Mouse (Mus musculus) T-helper 17 cell (primary cell): ENCODE data around the gene Mlh3.
"Not testable (repeated sequence)": the region's sequence is repeated elsewhere in the genome, so short reads cannot be mapped to it uniquely, and the experiment has no call there.

Experiments used
- in situ Hi-C, 2 experiments: fragments of 300-600 bp; cut with MboI, MseI; formaldehyde crosslinking; loops; 1 replicate in 1 of 2; 2 replicates in 1 of 2; pipeline ENCODE4 v1.15.1; 2025; ENCODE audit warnings: high pct_unique_total_duplicates in 2 of 2

Mlh3 gene

GRCm38 (mm10) chr12:85284331-85284730 lies 13.9 kb upstream of the Mlh3 start:
- in situ Hi-C loops, result no loop called here

GRCm38 (mm10) chr12:85281756-85282155 lies 11.4 kb upstream of the Mlh3 start:
- in situ Hi-C loops, result not testable (repeated sequence)

- in situ Hi-C loops, result no loop called here
These were observed 10.6 kb upstream of the Mlh3 start for GRCm38 (mm10) chr12:85280845-85281651.

- in situ Hi-C loops, result no loop called here
These were observed 9.9 kb upstream of the Mlh3 start for GRCm38 (mm10) chr12:85280105-85280844.

- in situ Hi-C loops, result no loop called here
These were observed 9.1 kb upstream of the Mlh3 start for GRCm38 (mm10) chr12:85279396-85280080.

- in situ Hi-C loops, result no loop called here
These were observed 8.5 kb upstream of the Mlh3 start for GRCm38 (mm10) chr12:85278919-85279318.

GRCm38 (mm10) chr12:85276273-85276672 lies 5.9 kb upstream of the Mlh3 start:
- in situ Hi-C loops, result no loop called here

- in situ Hi-C loops, result no loop called here
These were observed 3.1 kb upstream of the Mlh3 start for GRCm38 (mm10) chr12:85273508-85273907.

GRCm38 (mm10) chr12:85271843-85272206 lies 1.4 kb upstream of the Mlh3 start:
- in situ Hi-C loops, result no loop called here

GRCm38 (mm10) chr12:85271132-85271842 lies 888 bp upstream of the Mlh3 start:
- in situ Hi-C loops, result no loop called here

- in situ Hi-C loops, result no loop called here
These were observed 578 bp downstream of the Mlh3 start for GRCm38 (mm10) chr12:85269821-85270220.

GRCm38 (mm10) chr12:85266248-85266647 lies 4.2 kb downstream of the Mlh3 start:
- in situ Hi-C loops, result no loop called here

GRCm38 (mm10) chr12:85264940-85265339 lies 5.5 kb downstream of the Mlh3 start:
- in situ Hi-C loops, result no loop called here

GRCm38 (mm10) chr12:85264531-85264930 lies 5.9 kb downstream of the Mlh3 start:
- in situ Hi-C loops, result no loop called here

GRCm38 (mm10) chr12:85263190-85263589 lies 7.2 kb downstream of the Mlh3 start:
- in situ Hi-C loops, result no loop called here

- in situ Hi-C loops, result no loop called here
These were observed 7.9 kb downstream of the Mlh3 start for GRCm38 (mm10) chr12:85262489-85262888.

- in situ Hi-C loops, result no loop called here
These were observed 13.3 kb downstream of the Mlh3 start for GRCm38 (mm10) chr12:85257008-85257639.

GRCm38 (mm10) chr12:85256074-85256751 lies 14.2 kb downstream of the Mlh3 start:
- in situ Hi-C loops, result no loop called here

- in situ Hi-C loops, result no loop called here
These were observed 18.3 kb downstream of the Mlh3 start for GRCm38 (mm10) chr12:85252083-85252482.

- in situ Hi-C loops, result no loop called here
These were observed 32.8 kb downstream of the Mlh3 start for GRCm38 (mm10) chr12:85237553-85237952.
